Mouse (Mus musculus): ENCODE results near the gene Akt1. TPM values are rescaled to one million over a fixed set of nuclear protein-coding genes. Genes with fewer than 3 reads are reported as not detected.
A peak's percentile ranks its signal among the peaks of the same experiment; 100 is the strongest.

Akt1 gene
- polyA plus RNA-seq, 1 experiment from 2014 or later = 51.4 TPM

- Histone ChIP-seq H3K9ac (ENCODE audit: low read length) (no peak overlapping the region), H3K4me2 (ENCODE audit: low read depth, low read length) (no peak overlapping the region), H3K4me1 (ENCODE audit: control insufficient read depth, insufficient read depth, low read length) (peaks cover 4% of the 10 kb centered on the region; the same call in 1 of the 2 replicates), H3K27ac (ENCODE audit: low read length) (no peak overlapping the region), H3K9me3 (replicated peaks; ENCODE audit: control insufficient read depth, low read length) (no peaks in the 10 kb centered on the region), H3K27me3 (ENCODE audit: control insufficient read depth, insufficient read depth, low read length) (no peaks in the 10 kb centered on the region), H3K4me3 (ENCODE audit: low read length) (no peak overlapping the region), H3K36me3 (ENCODE audit: control insufficient read depth, insufficient read depth) (peaks cover 8% of the 10 kb centered on the region; the same call in 1 of the 2 replicates)
- 74% methylated on average over 10 of the region's 10 CpGs for WGBS
- ATAC-seq (replicated peaks; ENCODE audit: extremely low read depth, insufficient read depth, low FRiP score) = no peak
These were observed 35.2 kb downstream of the Akt1 start for GRCm38 (mm10) chr12:112639526-112639925.

- ATAC-seq (replicated peaks; ENCODE audit: extremely low read depth, insufficient read depth, low FRiP score) = no peak
These were observed 41.0 kb downstream of the Akt1 start for GRCm38 (mm10) chr12:112633686-112634085.

GRCm38 (mm10) chr12:112632907-112633306, 41.8 kb downstream of the Akt1 start:
- no peaks in the 10 kb centered on the region for H3K27me3 ChIP-seq (ENCODE audit: control insufficient read depth, insufficient read depth, low read length)
- H3K27ac ChIP-seq (ENCODE audit: low read length) = no peak overlapping the region
- no peak for ATAC-seq (replicated peaks; ENCODE audit: extremely low read depth, insufficient read depth, low FRiP score)
- no peak overlapping the region for H3K9ac ChIP-seq (ENCODE audit: low read length)
- H3K4me2 ChIP-seq (ENCODE audit: low read depth, low read length) = no peak overlapping the region
- peaks cover 18% of the 10 kb centered on the region for H3K4me1 ChIP-seq (ENCODE audit: control insufficient read depth, insufficient read depth, low read length)
- H3K4me3 ChIP-seq (ENCODE audit: low read length) = no peak overlapping the region
- H3K9me3 ChIP-seq (replicated peaks; ENCODE audit: control insufficient read depth, low read length) = no peaks in the 10 kb centered on the region
- WGBS = 62% methylated on average over 5 of the region's 5 CpGs
- peaks cover 6% of the 10 kb centered on the region; the same call in 1 of the 2 replicates for H3K36me3 ChIP-seq (ENCODE audit: control insufficient read depth, insufficient read depth)

More at GRCm38 (mm10) chr12:112633686-112634085, 41.0 kb downstream of the Akt1 start:
- Histone ChIP-seq H3K4me2 (ENCODE audit: low read depth, low read length) (no peak overlapping the region), H3K4me3 (ENCODE audit: low read length) (no peak overlapping the region), H3K27ac (ENCODE audit: low read length) (no peak overlapping the region), H3K9ac (ENCODE audit: low read length) (no peak overlapping the region), H3K27me3 (ENCODE audit: control insufficient read depth, insufficient read depth, low read length) (no peaks in the 10 kb centered on the region), H3K36me3 (ENCODE audit: control insufficient read depth, insufficient read depth) (peaks cover 6% of the 10 kb centered on the region; the same call in 1 of the 2 replicates), H3K9me3 (replicated peaks; ENCODE audit: control insufficient read depth, low read length) (no peaks in the 10 kb centered on the region), H3K4me1 (ENCODE audit: control insufficient read depth, insufficient read depth, low read length) (peaks cover 10% of the 10 kb centered on the region)
- WGBS = 67% methylated on average over 9 of the region's 9 CpGs

- ATAC-seq (replicated peaks; ENCODE audit: extremely low read depth, insufficient read depth, low FRiP score) = no peak
- no peak overlapping the region for H3K27ac ChIP-seq (ENCODE audit: low read length)
- H3K9me3 ChIP-seq (replicated peaks; ENCODE audit: control insufficient read depth, low read length) = no peaks in the 10 kb centered on the region
These were observed 42.5 kb downstream of the Akt1 start for GRCm38 (mm10) chr12:112632084-112632777.

DNA sequence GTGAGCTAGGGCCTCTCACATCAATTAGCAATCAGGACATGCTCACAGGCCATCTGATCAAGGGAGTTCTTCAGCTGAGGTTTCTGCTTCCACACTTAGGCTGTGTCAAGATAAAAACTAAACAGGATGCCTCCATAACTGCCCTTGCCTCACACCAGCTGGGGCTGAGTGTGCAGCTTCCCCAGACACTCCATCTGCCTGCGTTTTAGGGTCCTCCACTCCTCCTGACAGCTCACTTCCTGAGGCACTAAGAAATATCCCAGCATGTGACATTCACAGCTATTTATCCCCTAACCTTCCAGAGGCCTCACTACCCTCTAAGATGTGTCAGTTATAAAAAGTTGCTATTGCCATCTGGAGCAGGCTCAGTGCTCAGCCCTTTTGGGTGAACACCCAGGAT, 43.2 kb downstream of the Akt1 start:
- H3K4me3 ChIP-seq (ENCODE audit: low read length) = no peak overlapping the region
- 29% methylated on average over 1 of the region's 1 CpGs for WGBS
- no peak for ATAC-seq (replicated peaks; ENCODE audit: extremely low read depth, insufficient read depth, low FRiP score)
- no peak overlapping the region for H3K4me2 ChIP-seq (ENCODE audit: low read depth, low read length)
- no peak overlapping the region for H3K9ac ChIP-seq (ENCODE audit: low read length)
- H3K4me1 ChIP-seq (ENCODE audit: control insufficient read depth, insufficient read depth, low read length) = peaks cover 20% of the 10 kb centered on the region
- no peak overlapping the region for H3K27ac ChIP-seq (ENCODE audit: low read length)
- H3K36me3 ChIP-seq (ENCODE audit: control insufficient read depth, insufficient read depth) = peaks cover 6% of the 10 kb centered on the region; the same call in 1 of the 2 replicates
- no peaks in the 10 kb centered on the region for H3K27me3 ChIP-seq (ENCODE audit: control insufficient read depth, insufficient read depth, low read length)
- no peaks in the 10 kb centered on the region for H3K9me3 ChIP-seq (replicated peaks; ENCODE audit: control insufficient read depth, low read length)

More at GRCm38 (mm10) chr12:112632084-112632777, 42.5 kb downstream of the Akt1 start:
- WGBS = 75% methylated on average over 11 of the region's 11 CpGs
- H3K4me3 ChIP-seq (ENCODE audit: low read length) = no peak overlapping the region
- H3K9ac ChIP-seq (ENCODE audit: low read length) = no peak overlapping the region
- H3K4me1 ChIP-seq (ENCODE audit: control insufficient read depth, insufficient read depth, low read length) = peaks cover 20% of the 10 kb centered on the region
- peaks cover 6% of the 10 kb centered on the region; the same call in 1 of the 2 replicates for H3K36me3 ChIP-seq (ENCODE audit: control insufficient read depth, insufficient read depth)
- no peak overlapping the region for H3K4me2 ChIP-seq (ENCODE audit: low read depth, low read length)
- H3K27me3 ChIP-seq (ENCODE audit: control insufficient read depth, insufficient read depth, low read length) = no peaks in the 10 kb centered on the region

- 80% methylated on average over 5 of the region's 5 CpGs for WGBS
- Histone ChIP-seq H3K4me1 (ENCODE audit: control insufficient read depth, insufficient read depth, low read length) (peaks cover 20% of the 10 kb centered on the region), H3K27me3 (ENCODE audit: control insufficient read depth, insufficient read depth, low read length) (no peaks in the 10 kb centered on the region), H3K9ac (ENCODE audit: low read length) (no peak overlapping the region), H3K36me3 (ENCODE audit: control insufficient read depth, insufficient read depth) (peaks cover 6% of the 10 kb centered on the region; the same call in 1 of the 2 replicates), H3K4me3 (ENCODE audit: low read length) (no peak overlapping the region), H3K4me2 (ENCODE audit: low read depth, low read length) (no peak overlapping the region), H3K9me3 (replicated peaks; ENCODE audit: control insufficient read depth, low read length) (no peaks in the 10 kb centered on the region), H3K27ac (ENCODE audit: low read length) (no peak overlapping the region)
- ATAC-seq (replicated peaks; ENCODE audit: extremely low read depth, insufficient read depth, low FRiP score) = no peak
These were observed 43.9 kb downstream of the Akt1 start for GRCm38 (mm10) chr12:112630796-112631195.

GRCm38 (mm10) chr12:112630029-112630428, 44.7 kb downstream of the Akt1 start:
- no peak for ATAC-seq (replicated peaks; ENCODE audit: extremely low read depth, insufficient read depth, low FRiP score)
- 92% methylated on average over 12 of the region's 12 CpGs for WGBS
- peaks cover 20% of the 10 kb centered on the region for H3K4me1 ChIP-seq (ENCODE audit: control insufficient read depth, insufficient read depth, low read length)

DNA sequence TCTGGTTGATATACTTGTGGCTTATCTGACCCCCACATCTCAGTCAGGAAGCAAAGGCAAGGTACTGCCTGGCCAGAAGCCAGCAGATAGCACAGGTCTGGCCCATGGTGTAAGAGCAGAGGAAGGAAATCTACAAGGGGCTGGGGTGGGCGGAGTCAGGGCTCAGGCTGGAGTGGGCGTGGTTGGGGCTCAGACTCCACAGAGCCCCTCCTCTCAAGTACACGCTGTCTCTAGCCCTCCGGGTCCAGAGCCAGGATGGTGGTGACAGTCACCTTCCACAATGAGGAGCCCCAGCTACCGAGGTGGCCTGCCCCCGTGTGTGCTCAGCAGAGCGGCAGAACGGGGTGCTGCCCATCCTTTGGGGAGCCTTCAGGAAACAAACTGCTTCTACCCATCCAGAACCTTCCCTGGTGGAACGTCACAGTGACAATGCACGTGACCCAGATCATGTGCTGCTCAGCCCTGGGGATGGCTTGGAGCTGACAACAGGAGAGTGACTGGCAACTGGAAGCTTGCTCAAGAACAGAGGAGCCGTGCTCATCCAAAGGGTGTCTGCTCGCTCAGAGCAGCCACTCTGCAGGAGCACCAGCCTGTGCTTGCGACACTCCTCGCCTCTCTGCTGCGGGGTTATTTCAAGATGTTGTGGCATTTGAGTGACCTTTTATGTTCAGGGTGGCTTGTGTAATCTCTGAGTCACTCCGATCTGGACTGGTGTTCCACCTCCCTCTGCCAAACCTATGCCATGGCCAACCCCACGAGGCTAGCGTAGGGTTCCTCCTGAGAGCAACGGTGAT, 45.6 kb downstream of the Akt1 start:
- H3K36me3 ChIP-seq (ENCODE audit: control insufficient read depth, insufficient read depth) = peaks cover 6% of the 10 kb centered on the region; the same call in 1 of the 2 replicates
- peak overlapping the region; percentile 43 for H3K27ac ChIP-seq (ENCODE audit: low read length)
- H3K9ac ChIP-seq (ENCODE audit: low read length) = peak overlapping the region; percentile 65
- no peaks in the 10 kb centered on the region for H3K27me3 ChIP-seq (ENCODE audit: control insufficient read depth, insufficient read depth, low read length)
- H3K4me3 ChIP-seq (ENCODE audit: low read length) = peak overlapping the region; percentile 42
- H3K4me1 ChIP-seq (ENCODE audit: control insufficient read depth, insufficient read depth, low read length) = peaks cover 20% of the 10 kb centered on the region
- peak overlapping the region; percentile 72 for H3K4me2 ChIP-seq (ENCODE audit: low read depth, low read length)
- WGBS = 16% methylated on average over 19 of the region's 19 CpGs
- no peaks in the 10 kb centered on the region for H3K9me3 ChIP-seq (replicated peaks; ENCODE audit: control insufficient read depth, low read length)
- ATAC-seq (replicated peaks; ENCODE audit: extremely low read depth, insufficient read depth, low FRiP score) = peak; percentile 82

More at GRCm38 (mm10) chr12:112630029-112630428, 44.7 kb downstream of the Akt1 start:
- H3K4me2 ChIP-seq (ENCODE audit: low read depth, low read length) = no peak overlapping the region
- no peak overlapping the region for H3K27ac ChIP-seq (ENCODE audit: low read length)
- no peaks in the 10 kb centered on the region for H3K27me3 ChIP-seq (ENCODE audit: control insufficient read depth, insufficient read depth, low read length)
- H3K9me3 ChIP-seq (replicated peaks; ENCODE audit: control insufficient read depth, low read length) = no peaks in the 10 kb centered on the region
- H3K9ac ChIP-seq (ENCODE audit: low read length) = no peak overlapping the region
- H3K4me3 ChIP-seq (ENCODE audit: low read length) = no peak overlapping the region
- peaks cover 6% of the 10 kb centered on the region; the same call in 1 of the 2 replicates for H3K36me3 ChIP-seq (ENCODE audit: control insufficient read depth, insufficient read depth)

GRCm38 (mm10) chr12:112628197-112628596, 46.5 kb downstream of the Akt1 start:
- 79% methylated on average over 6 of the region's 6 CpGs for WGBS
- no peak overlapping the region; the same call in 1 of the 2 replicates for H3K27ac ChIP-seq (ENCODE audit: low read length)
- no peak overlapping the region for H3K4me2 ChIP-seq (ENCODE audit: low read depth, low read length)

More at GRCm38 (mm10) chr12:112628197-112628596, 46.5 kb downstream of the Akt1 start:
- Histone ChIP-seq H3K4me3 (ENCODE audit: low read length) (no peak overlapping the region), H3K9ac (ENCODE audit: low read length) (peak overlapping the region; percentile 18; the same call in 1 of the 2 replicates), H3K27me3 (ENCODE audit: control insufficient read depth, insufficient read depth, low read length) (no peaks in the 10 kb centered on the region), H3K36me3 (ENCODE audit: control insufficient read depth, insufficient read depth) (peaks cover 2% of the 10 kb centered on the region; the same call in 1 of the 2 replicates), H3K9me3 (replicated peaks; ENCODE audit: control insufficient read depth, low read length) (no peaks in the 10 kb centered on the region), H3K4me1 (ENCODE audit: control insufficient read depth, insufficient read depth, low read length) (peaks cover 28% of the 10 kb centered on the region)
- no peak for ATAC-seq (replicated peaks; ENCODE audit: extremely low read depth, insufficient read depth, low FRiP score)
